Mouse (Mus musculus) cerebellum, adult 2 months (tissue): ENCODE data around the gene Hdhd3.

Experiments
- CTCF ChIP-seq: fragments of 200-500 bp; IDR thresholded peaks from 2 replicates; pipeline ENCODE4 v1.5.1; 2011; ENCODE audit warnings: low read depth, mild to moderate bottlenecking, control low read depth, low read length, moderate library complexity, borderline replicate concordance; ENCODE audit not compliant: insufficient read depth
- POLR2A ChIP-seq: fragments of 200-500 bp; IDR thresholded peaks from 2 replicates; pipeline ENCODE4 v1.6.1; 2011; ENCODE audit warnings: low read length, control low read depth, borderline replicate concordance; ENCODE audit not compliant: insufficient read depth

- TF ChIP-seq POLR2A: no peak
- no peak for TF ChIP-seq CTCF
Measured at GRCm38 (mm10) chr4:62551966-62552365, 48.7 kb upstream of the Hdhd3 start.
